Mouse (Mus musculus): ENCODE results near the gene Abca17.

GRCm38 (mm10) chr17:24388711-24389110, 37.8 kb upstream of the Abca17 start:
- no peak for TF ChIP-seq EP300 (IDR thresholded peaks at IDR 0.05; ENCODE audit: low read depth)
- TF ChIP-seq CTCF (IDR thresholded peaks at IDR 0.05; ENCODE audit: low read depth) = no peak

All from liver, postnatal 0 days (tissue).